Mouse (Mus musculus): ENCODE data around the gene Nebl. TPM values are rescaled to one million over a fixed set of nuclear protein-coding genes. Genes with fewer than 3 reads are reported as not detected.
"Not testable (repeated sequence)": the region's sequence is repeated elsewhere in the genome, so short reads cannot be mapped to it uniquely, and the experiment has no call there.

Nebl gene
- polyA plus RNA-seq, 1 experiment from 2014 or later = 220 TPM

GRCm38 (mm10) chr2:17326590-17326989 lies 404.7 kb downstream of the Nebl start:
- Histone ChIP-seq H3K9ac (no peak overlapping the region), H3K4me1 (no peaks in the 10 kb centered on the region), H3K4me3 (no peak overlapping the region), H3K4me2 (no peak overlapping the region), H3K27me3 (replicated peaks) (no peaks in the 10 kb centered on the region), H3K27ac (replicated peaks) (no peak overlapping the region), H3K9me3 (no peaks in the 10 kb centered on the region), H3K36me3 (no peaks in the 10 kb centered on the region)
- 86% methylated on average over 1 of the region's 1 CpGs for WGBS
- ATAC-seq (ENCODE audit: extremely low read depth, insufficient number of reproducible peaks, low FRiP score, low TSS enrichment) = no peak

- Histone ChIP-seq H3K9ac (no peak overlapping the region), H3K4me1 (no peaks in the 10 kb centered on the region), H3K27ac (replicated peaks) (no peak overlapping the region), H3K4me3 (no peak overlapping the region), H3K27me3 (replicated peaks) (no peaks in the 10 kb centered on the region), H3K4me2 (no peak overlapping the region), H3K9me3 (no peaks in the 10 kb centered on the region), H3K36me3 (no peaks in the 10 kb centered on the region)
- no peak for ATAC-seq (ENCODE audit: extremely low read depth, insufficient number of reproducible peaks, low FRiP score, low TSS enrichment)
- WGBS = 68% methylated on average over 5 of the region's 5 CpGs
Observed at GRCm38 (mm10) chr2:17316850-17317249, 414.4 kb downstream of the Nebl start.

- H3K4me1 ChIP-seq = no peaks in the 10 kb centered on the region
- no peak overlapping the region for H3K27ac ChIP-seq (replicated peaks)
- H3K9ac ChIP-seq = no peak overlapping the region
- no peaks in the 10 kb centered on the region for H3K27me3 ChIP-seq (replicated peaks)
- no peak overlapping the region for H3K4me3 ChIP-seq
- no peak overlapping the region for H3K4me2 ChIP-seq
- no peaks in the 10 kb centered on the region for H3K36me3 ChIP-seq
- no peak for ATAC-seq (ENCODE audit: extremely low read depth, insufficient number of reproducible peaks, low FRiP score, low TSS enrichment)
- H3K9me3 ChIP-seq = no peaks in the 10 kb centered on the region
Observed at GRCm38 (mm10) chr2:17301379-17301778, 429.9 kb downstream of the Nebl start.

- 65% methylated on average over 1 of the region's 1 CpGs for WGBS
- no peaks in the 10 kb centered on the region for H3K4me1 ChIP-seq
- no peak overlapping the region for H3K4me2 ChIP-seq
Observed at GRCm38 (mm10) chr2:17297496-17297895, 433.8 kb downstream of the Nebl start.

GRCm38 (mm10) chr2:17295257-17295656 lies 436.0 kb downstream of the Nebl start:
- not testable (repeated sequence) for ATAC-seq (ENCODE audit: extremely low read depth, insufficient number of reproducible peaks, low FRiP score, low TSS enrichment); H3K9ac ChIP-seq; H3K27ac ChIP-seq (replicated peaks); H3K9me3 ChIP-seq; H3K4me3 ChIP-seq; H3K27me3 ChIP-seq (replicated peaks); H3K4me2 ChIP-seq; H3K36me3 ChIP-seq; H3K4me1 ChIP-seq
- WGBS = 89% methylated on average over 4 of the region's 5 CpGs

More at GRCm38 (mm10) chr2:17297496-17297895, 433.8 kb downstream of the Nebl start:
- Histone ChIP-seq H3K9ac (no peak overlapping the region), H3K27me3 (replicated peaks) (no peaks in the 10 kb centered on the region), H3K27ac (replicated peaks) (no peak overlapping the region), H3K36me3 (no peaks in the 10 kb centered on the region), H3K4me3 (no peak overlapping the region), H3K9me3 (no peaks in the 10 kb centered on the region)
- no peak for ATAC-seq (ENCODE audit: extremely low read depth, insufficient number of reproducible peaks, low FRiP score, low TSS enrichment)

Small RNAs within 50 kb of the gene (microRNA-seq; reads per million reads assigned to microRNA genes)
- not detected for gene Mir6419

All from heart, embryonic 13.5 days (tissue).